Mouse (Mus musculus) inflammation-experienced regulatory T-cells, adult 6 months (primary cell): Measurements from ENCODE around the gene Dgkh. TPM values are rescaled to one million over a fixed set of nuclear protein-coding genes. Genes with fewer than 3 reads are reported as not detected.

ENCODE experiments used
- ATAC-seq: one replicate; pipeline ENCODE4 v1.8.0; 2017
- polyA plus RNA-seq, 3 experiments: library from polyadenylated mRNA; unstranded; fragments of 100-300 nt; shearing (Covaris generic); gene quantifications; one replicate each; pipeline ENCODE4 v1.2.1; 2017

Gene Dgkh
- polyA plus RNA-seq, 3 experiments from 2014 or later: 1.6 to 3.2 (median 2.2) TPM

DNA sequence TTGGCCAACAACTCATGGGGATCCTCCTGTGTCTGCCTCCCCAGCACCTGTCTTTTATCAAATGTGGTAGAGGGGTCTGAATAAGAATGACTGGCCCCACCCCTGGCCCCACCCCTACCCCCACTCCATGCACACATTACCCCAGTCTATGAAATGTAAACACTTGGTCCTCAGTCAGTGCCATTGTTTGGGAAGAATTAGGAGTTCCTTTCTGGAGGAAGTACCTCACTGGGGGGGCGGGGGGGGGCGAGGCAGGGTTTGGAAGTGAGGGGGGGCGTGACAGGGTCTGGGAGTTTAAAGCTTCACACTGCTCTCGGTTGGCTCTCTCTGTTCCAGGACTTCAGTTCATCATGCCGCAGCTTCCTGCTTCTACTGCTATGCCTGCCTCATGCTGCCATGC lies 10.5 kb downstream of the Dgkh start:
- no peak for ATAC-seq

GRCm38 (mm10) chr14:78716035-78716434 lies 16.5 kb downstream of the Dgkh start:
- ATAC-seq: no peak

DNA sequence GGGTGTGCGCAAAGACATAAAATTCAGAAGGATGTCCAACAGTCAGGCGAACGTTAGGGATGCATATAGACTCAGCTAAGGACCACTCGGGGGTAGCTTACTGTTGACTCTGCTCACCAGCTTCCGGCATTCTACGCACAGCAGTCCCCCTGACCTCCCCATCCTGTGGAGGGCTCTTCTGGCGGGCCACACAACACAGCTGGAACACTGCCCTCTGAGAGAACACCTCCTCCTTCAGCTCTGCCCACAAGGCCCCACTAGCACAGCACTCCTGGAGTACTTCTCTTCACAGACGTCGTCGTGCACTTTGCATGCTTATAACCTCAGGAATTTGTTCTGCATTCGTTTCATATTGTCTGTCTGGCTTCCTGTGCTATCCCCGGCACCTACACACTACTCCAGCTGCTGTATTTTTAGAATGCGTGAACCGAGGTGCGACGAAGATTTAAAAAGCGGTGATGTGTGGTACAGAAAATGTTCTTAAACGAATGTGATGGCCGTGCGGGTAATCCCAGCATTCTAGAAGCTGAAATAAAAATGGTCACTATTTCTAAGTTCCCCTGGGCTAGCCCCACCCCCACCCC lies 19.9 kb downstream of the Dgkh start:
- peak; percentile 45 for ATAC-seq

DNA sequence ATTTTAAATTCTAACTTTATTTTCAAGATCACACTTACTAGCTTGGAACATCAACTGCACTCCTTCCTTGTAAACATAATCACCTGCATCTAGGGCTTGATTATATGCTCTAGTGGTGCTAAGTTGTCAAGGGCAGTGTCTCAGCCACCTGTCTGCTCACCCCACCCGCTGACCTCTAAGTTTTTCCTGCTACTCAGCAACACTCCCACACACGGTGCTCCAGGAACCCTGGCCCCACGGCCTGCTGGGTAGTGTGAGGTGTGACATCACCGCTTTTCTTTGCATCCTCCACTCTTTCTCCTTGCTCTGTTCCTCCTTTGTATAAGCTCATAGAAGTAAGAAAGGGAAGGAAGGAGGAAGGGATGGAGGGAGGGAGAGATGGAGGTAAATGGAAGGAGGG lies 21.9 kb downstream of the Dgkh start:
- peak; percentile 36 for ATAC-seq

GRCm38 (mm10) chr14:78705616-78706015 lies 27.0 kb downstream of the Dgkh start:
- no peak for ATAC-seq

DNA sequence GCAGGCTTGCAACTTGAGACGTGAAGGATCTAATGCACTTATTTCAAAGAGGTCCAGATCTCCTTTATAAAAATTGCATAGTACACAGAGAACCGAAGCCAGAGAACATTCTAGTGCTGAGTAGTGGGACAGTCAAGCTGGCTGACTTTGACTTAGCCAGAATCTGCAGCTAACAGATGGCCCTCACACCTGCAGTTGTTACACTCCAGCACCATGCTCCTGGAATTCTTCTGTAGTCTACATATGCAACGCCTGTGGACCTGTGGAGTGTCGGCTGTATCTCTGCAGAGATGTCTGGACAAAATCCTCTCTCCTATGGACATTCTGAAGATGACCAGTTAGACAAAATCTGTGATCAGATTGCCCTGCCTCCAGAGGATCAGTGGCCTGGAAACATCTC lies 28.6 kb downstream of the Dgkh start:
- ATAC-seq: no peak

- no peak for ATAC-seq
These were observed 29.2 kb downstream of the Dgkh start for GRCm38 (mm10) chr14:78703361-78703760.

DNA sequence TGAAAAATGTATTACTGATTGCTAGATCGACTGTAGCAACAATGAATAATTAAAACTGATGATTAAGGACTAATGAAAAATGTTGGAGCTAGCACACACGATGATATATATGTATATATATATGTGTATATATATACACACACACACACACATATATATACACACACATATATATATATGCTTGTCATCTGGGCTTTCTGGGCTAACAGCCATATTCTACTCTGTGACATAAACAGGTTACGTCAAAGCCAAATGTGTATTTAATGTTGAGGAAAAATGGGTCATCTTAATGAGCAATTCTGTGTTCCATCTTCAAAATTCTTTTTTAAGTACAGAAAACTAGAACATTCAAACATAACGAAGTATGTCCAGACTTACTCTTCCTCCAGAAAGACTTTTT lies 30.5 kb downstream of the Dgkh start:
- ATAC-seq: no peak

DNA sequence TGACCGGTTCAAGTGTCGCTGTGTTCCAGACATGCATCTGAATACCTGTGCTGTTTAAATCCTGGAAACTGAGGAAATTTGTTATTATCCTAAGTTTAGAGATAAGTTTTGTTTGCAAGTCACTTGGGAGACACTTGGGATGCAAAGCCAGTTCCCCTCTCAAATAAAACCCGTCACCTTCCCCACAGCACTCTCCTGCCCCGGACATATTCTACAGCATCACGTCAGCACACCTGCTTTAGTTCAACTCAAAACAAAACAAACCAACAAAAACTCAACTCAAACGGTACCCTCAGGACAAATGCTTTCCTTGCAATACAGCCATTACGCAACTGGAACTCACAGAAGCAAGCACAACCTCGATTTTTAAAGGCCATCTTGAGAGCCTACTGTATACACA lies 31.1 kb downstream of the Dgkh start:
- ATAC-seq: no peak

GRCm38 (mm10) chr14:78701087-78701486 lies 31.5 kb downstream of the Dgkh start:
- no peak for ATAC-seq

- ATAC-seq: no peak
These were observed 32.9 kb downstream of the Dgkh start for GRCm38 (mm10) chr14:78699634-78700033.

DNA sequence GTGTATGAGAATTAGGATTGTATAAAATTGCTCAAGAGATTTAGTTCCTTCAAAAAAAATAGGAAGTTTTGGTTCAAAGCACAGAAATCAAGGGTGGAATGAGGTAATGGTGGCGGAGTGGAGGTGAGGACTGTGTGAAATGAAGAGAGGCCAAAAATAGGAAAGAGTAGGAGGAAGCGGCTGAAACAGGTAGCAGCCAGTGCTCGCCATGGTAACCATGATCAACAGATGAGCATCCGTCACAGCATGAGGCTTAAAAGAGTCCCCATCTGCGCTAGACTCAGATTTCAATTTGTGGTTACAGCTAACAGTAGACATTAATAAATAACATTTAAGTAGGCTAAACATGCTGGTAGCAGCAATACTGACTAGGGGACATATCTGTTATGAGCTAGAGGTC lies 33.4 kb downstream of the Dgkh start:
- ATAC-seq: peak; percentile 100

DNA sequence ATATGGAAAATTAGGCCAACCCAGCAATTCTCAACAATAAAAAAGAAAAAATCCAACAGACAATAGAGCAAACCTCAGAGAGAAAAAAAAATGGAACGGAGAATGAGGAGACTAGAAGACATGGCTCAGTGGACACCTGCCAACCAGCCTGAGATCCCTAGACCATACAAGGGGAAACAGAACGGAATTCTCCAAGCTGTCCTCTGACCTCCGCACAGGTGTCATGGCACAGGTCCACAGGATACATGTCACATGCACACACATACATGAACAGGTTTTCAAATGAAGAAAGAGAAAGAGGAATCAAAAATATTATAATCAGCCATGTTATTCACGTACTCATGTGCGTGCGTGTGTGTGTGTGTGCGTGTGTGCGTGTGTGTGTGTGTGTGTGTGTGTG lies 38.5 kb downstream of the Dgkh start:
- no peak for ATAC-seq

GRCm38 (mm10) chr14:78692602-78693001 lies 40.0 kb downstream of the Dgkh start:
- no peak for ATAC-seq

DNA sequence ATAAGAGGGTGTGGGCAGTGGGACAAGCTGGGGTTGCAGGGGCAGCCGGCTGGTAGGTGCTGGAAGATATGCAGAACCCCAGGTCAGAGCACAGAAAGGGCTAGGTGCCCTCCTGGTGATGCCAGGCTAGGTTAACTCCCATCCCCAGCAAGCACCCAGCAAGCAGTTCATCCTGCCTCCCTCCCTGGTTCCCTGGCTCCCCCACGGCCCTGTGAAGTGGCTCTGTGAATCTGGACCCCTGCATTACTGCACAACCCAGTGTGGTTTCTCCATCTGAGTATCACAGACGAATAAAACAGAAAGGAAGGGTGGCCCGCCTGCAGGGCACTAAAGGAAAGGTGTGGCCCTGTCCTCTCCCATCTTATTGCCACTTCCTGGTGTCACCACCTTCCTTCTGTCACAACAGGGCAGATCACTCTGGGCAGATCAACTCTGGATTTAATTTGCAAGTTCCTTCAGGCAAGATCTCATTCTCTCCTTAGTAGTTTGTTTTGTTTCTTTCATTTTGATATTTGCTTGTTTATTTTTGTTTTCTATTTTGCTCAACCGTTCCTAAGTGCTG lies 40.6 kb downstream of the Dgkh start:
- peak; percentile 48 for ATAC-seq

- ATAC-seq: no peak
These were observed 41.7 kb downstream of the Dgkh start for GRCm38 (mm10) chr14:78690883-78691282.

DNA sequence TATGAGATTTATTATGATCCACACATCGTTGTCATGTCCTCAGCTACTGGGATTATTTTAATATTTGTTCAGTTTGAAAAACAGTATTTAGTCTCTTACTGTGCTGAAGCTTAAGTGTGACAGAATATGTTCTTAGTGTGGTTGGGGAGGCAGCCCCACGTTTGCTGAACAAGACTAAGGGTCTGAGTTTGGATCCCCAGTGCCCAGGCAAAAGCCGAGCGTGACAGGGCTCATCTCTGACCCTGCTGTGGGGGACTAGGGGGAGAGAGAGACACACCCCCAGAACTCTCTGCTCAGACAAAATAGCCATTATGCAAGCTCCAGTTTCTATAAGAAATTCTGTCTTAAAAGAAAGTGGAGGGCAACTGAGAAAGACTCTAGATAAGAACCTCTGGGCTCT lies 42.2 kb downstream of the Dgkh start:
- ATAC-seq: no peak

GRCm38 (mm10) chr14:78689950-78690349 lies 42.6 kb downstream of the Dgkh start:
- ATAC-seq: no peak

DNA sequence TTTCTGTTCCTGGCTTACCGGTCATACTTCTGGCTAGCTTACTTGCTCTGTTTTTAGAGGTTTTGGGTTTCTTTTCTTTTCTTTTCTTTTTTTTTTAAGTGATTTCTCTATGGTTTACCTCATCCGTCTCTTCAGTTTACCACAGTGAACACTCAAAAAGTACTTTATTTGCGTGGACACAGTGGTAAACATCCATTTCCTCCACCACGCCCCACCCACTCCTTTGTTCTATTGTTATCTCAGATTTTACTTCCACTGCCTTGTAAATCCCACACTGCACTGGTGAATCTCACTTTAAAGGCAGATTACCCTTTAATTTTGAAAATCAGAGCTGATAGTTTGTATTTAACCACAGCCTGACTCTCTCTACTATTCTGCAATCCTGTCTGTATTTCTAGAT lies 44.9 kb downstream of the Dgkh start:
- peak; percentile 89 for ATAC-seq

DNA sequence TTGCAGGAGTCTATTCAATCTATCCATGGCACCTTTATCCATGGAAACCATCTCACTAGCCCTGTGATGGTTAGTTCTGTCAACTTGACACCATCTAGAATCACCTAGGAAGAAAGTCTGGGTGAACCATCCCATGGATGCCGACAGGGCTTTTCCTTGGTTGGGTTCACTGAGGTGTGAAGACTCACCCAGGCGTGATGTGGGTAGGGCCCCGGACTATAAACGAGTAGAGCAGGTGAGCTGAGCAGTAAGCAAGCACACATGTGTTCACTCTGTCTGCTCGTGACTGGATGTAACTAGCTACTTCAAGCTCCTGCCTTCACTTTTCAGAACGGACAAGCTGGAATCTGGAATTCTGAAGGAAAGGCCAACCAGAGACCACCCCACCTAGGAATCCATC lies 45.9 kb downstream of the Dgkh start:
- ATAC-seq: no peak

DNA sequence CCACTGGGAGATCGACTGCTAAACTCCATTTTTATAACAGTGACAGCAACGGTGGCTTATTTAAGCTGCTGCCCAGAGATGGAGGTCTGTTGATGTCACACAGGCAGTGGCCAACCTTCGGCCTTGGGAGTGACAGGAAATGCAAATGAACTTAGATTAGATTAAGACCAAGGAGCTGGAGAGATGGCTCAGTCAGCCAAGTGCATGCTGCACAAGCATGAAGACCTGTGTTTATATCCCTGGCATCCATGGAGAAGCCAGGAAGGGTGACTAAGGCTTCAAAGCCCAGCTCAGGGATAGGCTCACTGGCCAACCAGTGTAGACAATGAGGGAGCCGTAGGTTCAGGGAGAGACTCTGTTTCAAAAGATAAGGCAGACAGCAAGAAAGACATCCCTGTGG lies 48.4 kb downstream of the Dgkh start:
- ATAC-seq: no peak

DNA sequence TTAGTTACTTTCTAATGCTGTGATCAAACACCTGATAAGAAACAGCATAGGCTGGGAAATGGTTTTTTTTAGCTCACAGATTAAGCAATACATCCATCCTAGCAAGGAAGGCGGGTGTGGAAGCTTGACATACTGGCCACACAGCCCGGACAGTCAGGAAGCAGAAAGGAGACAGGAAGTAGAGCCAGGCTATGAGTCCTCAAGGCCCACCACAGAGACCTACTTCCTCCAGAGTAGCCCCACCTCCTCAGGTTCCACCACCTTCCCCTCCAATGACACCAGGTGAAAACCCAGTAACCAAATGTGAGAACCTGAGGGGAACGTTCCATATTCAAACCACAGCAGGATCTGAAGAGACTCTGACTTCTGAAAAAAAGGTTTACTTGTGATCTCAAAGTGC lies 53.6 kb downstream of the Dgkh start:
- ATAC-seq: peak; percentile 92

DNA sequence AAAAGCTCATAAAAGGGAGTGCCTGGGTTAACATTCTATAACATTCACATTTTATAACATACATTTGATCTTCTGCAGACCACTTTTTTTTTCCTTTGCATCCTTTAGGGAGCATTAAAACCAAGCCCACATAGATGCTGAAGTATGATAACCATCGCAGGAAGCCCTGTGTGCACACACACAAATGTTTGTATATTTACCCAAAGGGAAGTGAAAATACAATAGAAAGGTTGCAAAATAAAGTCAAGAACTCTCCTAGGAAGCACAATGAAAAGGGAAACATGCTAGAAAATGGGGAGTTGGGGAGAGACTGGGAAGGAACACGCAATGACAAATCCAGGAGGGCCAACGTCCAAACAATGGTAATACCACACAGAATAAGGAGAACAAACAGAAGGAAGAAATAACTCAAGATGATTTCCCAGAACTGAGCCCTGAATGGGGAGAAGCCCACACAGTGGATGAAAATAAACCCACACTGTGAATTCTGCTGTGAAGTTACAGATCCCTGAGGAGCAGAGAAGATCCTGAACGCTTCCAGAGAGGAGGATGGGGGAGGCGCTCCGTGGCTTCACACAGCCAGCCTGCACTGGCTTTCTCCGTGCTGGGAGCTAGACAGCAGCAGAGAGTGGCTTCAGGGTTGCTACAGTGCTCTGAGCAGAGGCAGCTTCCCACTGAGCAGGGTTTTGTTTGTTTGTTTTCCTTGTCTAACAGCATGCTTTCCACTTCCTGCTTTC lies 54.6 kb downstream of the Dgkh start:
- ATAC-seq: no peak

- ATAC-seq: no peak
These were observed 56.1 kb downstream of the Dgkh start for GRCm38 (mm10) chr14:78676457-78676856.
